Mouse (Mus musculus) small intestine, adult 2 months (tissue): ENCODE measurements around the gene Adgrg2. TPM values are rescaled to one million over a fixed set of nuclear protein-coding genes. Genes with fewer than 3 reads are reported as not detected.

Source experiments
- H3K27ac ChIP-seq: fragments of 200-500 bp; 2 replicates; pipeline ENCODE4 v1.5.1; 2012; ENCODE audit warnings: low read depth, low read length, control low read depth, inconsistent platforms; ENCODE audit not compliant: insufficient read depth
- H3K27me3 ChIP-seq: fragments of 200-500 bp; 2 replicates; pipeline ENCODE4 v1.6.1; 2012; ENCODE audit warnings: mild to moderate bottlenecking, moderate library complexity, low read length, inconsistent platforms; ENCODE audit not compliant: control insufficient read depth, insufficient read depth
- H3K36me3 ChIP-seq: fragments of 200-500 bp; 2 replicates; pipeline ENCODE4 v1.6.1; 2012; ENCODE audit warnings: mild to moderate bottlenecking, low read length, control low read depth, inconsistent platforms; ENCODE audit not compliant: control insufficient read depth, insufficient read depth
- H3K4me1 ChIP-seq: fragments of 200-500 bp; 2 replicates; pipeline ENCODE4 v1.6.1; 2012; ENCODE audit warnings: low read length, inconsistent platforms, mixed read lengths; ENCODE audit not compliant: control insufficient read depth, insufficient read depth, insufficient read length
- H3K4me3 ChIP-seq: fragments of 200-500 bp; 2 replicates; pipeline ENCODE4 v1.5.1; 2012; ENCODE audit warnings: low read depth, mild to moderate bottlenecking, control low read depth, inconsistent platforms, low read length, moderate library complexity
- CTCF ChIP-seq: fragments of 200-500 bp; IDR thresholded peaks from 2 replicates; pipeline ENCODE4 v1.5.1; 2012; ENCODE audit warnings: low read depth, mild to moderate bottlenecking, control low read depth, inconsistent platforms, low read length, moderate library complexity, mixed read lengths; ENCODE audit not compliant: insufficient replicate concordance, insufficient read length; ENCODE audit errors: extremely low read depth
- POLR2A ChIP-seq: fragments of 200-500 bp; IDR thresholded peaks from 2 replicates; pipeline ENCODE4 v1.6.1; 2012; ENCODE audit warnings: low read depth, mild to moderate bottlenecking, control low read depth, inconsistent platforms, low read length, moderate library complexity
- WGBS: fragments of 180-500 bp; shearing (Covaris S2); methylation state at CpG from one replicate; pipeline ENCODE4 v1.1.7; 2018; 5-methylcytosine and 5-hydroxymethylcytosine counted together
- polyA plus RNA-seq: library from polyadenylated mRNA; depleted of rRNA; stranded (reverse); fragments of >200 nt; gene quantifications from 2 replicates; pipeline ENCODE4 v1.2.3, GENCODE M21; 2012

Gene Adgrg2
- polyA plus RNA-seq, 1 experiment, result 0.09 TPM

GRCm38 (mm10) chrX:160455686-160456085 is 65.2 kb downstream of the Adgrg2 start:
- Histone ChIP-seq H3K4me3 (no peak overlapping the region), H3K4me1 (no peaks in the 10 kb centered on the region), H3K27me3 (no peaks in the 10 kb centered on the region), H3K27ac (no peak overlapping the region), H3K36me3 (no peaks in the 10 kb centered on the region)
- TF ChIP-seq POLR2A (no peak), CTCF (no peak)
- WGBS, result 54% methylated on average over 5 of the region's 5 CpGs

- no peak overlapping the region for H3K4me3 ChIP-seq
- no peaks in the 10 kb centered on the region for H3K36me3 ChIP-seq
- H3K27ac ChIP-seq, result no peak overlapping the region
- WGBS, result 70% methylated on average over 3 of the region's 3 CpGs
- no peaks in the 10 kb centered on the region for H3K4me1 ChIP-seq
- TF ChIP-seq CTCF, result no peak
- no peak for TF ChIP-seq POLR2A
- no peaks in the 10 kb centered on the region for H3K27me3 ChIP-seq
These were observed 80.8 kb downstream of the Adgrg2 start for GRCm38 (mm10) chrX:160471257-160471786.

- Histone ChIP-seq H3K27me3 (no peaks in the 10 kb centered on the region), H3K4me3 (no peak overlapping the region), H3K27ac (no peak overlapping the region), H3K36me3 (no peaks in the 10 kb centered on the region), H3K4me1 (no peaks in the 10 kb centered on the region)
- no peak for TF ChIP-seq CTCF
- TF ChIP-seq POLR2A, result no peak
- 43% methylated on average over 2 of the region's 2 CpGs for WGBS
These were observed 99.3 kb downstream of the Adgrg2 start for GRCm38 (mm10) chrX:160489784-160490183.

GRCm38 (mm10) chrX:160494333-160494732 is 103.8 kb downstream of the Adgrg2 start:
- Histone ChIP-seq H3K4me3 (no peak overlapping the region), H3K36me3 (no peaks in the 10 kb centered on the region), H3K27ac (no peak overlapping the region), H3K27me3 (no peaks in the 10 kb centered on the region), H3K4me1 (no peaks in the 10 kb centered on the region)
- WGBS, result 42% methylated on average over 2 of the region's 3 CpGs
- TF ChIP-seq POLR2A, result no peak
- TF ChIP-seq CTCF, result no peak

- Histone ChIP-seq H3K4me3 (no peak overlapping the region), H3K4me1 (no peaks in the 10 kb centered on the region), H3K27ac (no peak overlapping the region), H3K27me3 (no peaks in the 10 kb centered on the region), H3K36me3 (no peaks in the 10 kb centered on the region)
- TF ChIP-seq POLR2A, result no peak
- TF ChIP-seq CTCF, result no peak
- 35% methylated on average over 6 of the region's 6 CpGs for WGBS
These were observed 104.4 kb downstream of the Adgrg2 start for GRCm38 (mm10) chrX:160494921-160495320.

GRCm38 (mm10) chrX:160496473-160496872 is 106.0 kb downstream of the Adgrg2 start:
- no peaks in the 10 kb centered on the region for H3K4me1 ChIP-seq
- H3K27ac ChIP-seq, result no peak overlapping the region
- H3K4me3 ChIP-seq, result no peak overlapping the region
- H3K27me3 ChIP-seq, result no peaks in the 10 kb centered on the region
- no peaks in the 10 kb centered on the region for H3K36me3 ChIP-seq
- TF ChIP-seq CTCF, result no peak
- no peak for TF ChIP-seq POLR2A
- 59% methylated on average over 5 of the region's 5 CpGs for WGBS

GRCm38 (mm10) chrX:160501095-160501494 is 110.6 kb downstream of the Adgrg2 start:
- Histone ChIP-seq H3K27me3 (no peaks in the 10 kb centered on the region), H3K27ac (no peak overlapping the region), H3K4me1 (no peaks in the 10 kb centered on the region), H3K36me3 (no peaks in the 10 kb centered on the region), H3K4me3 (no peak overlapping the region)
- 79% methylated on average over 3 of the region's 3 CpGs for WGBS
- TF ChIP-seq CTCF (no peak), POLR2A (no peak)
